Mouse (Mus musculus) erythroblast, embryonic 14.5 days (primary cell): ENCODE data around the gene Adi1. TPM values are rescaled to one million over a fixed set of nuclear protein-coding genes. Genes with fewer than 3 reads are reported as not detected.

ENCODE experiments used
- H3K27me3 ChIP-seq: 2 replicates; pipeline ENCODE4 v1.6.1; 2012; ENCODE audit warnings: inconsistent platforms; ENCODE audit not compliant: control insufficient read depth
- H3K36me3 ChIP-seq: 2 replicates; pipeline ENCODE4 v1.6.1; 2012; ENCODE audit warnings: mild to moderate bottlenecking, inconsistent platforms; ENCODE audit not compliant: control insufficient read depth
- H3K4me1 ChIP-seq: 2 replicates; pipeline ENCODE4 v1.6.1; 2012; ENCODE audit warnings: inconsistent platforms; ENCODE audit not compliant: control insufficient read depth
- H3K4me3 ChIP-seq: replicated peaks from 2 replicates; pipeline ENCODE3; 2012; ENCODE audit warnings: moderate library complexity, mild to moderate bottlenecking, inconsistent platforms
- H3K9me3 ChIP-seq: 2 replicates; pipeline ENCODE4 v1.6.1; 2012; ENCODE audit warnings: low read length, inconsistent platforms, mixed read lengths; ENCODE audit not compliant: control insufficient read depth
- GATA1 ChIP-seq: IDR thresholded peaks from 2 replicates; pipeline ENCODE4 v1.6.1; 2012; ENCODE audit warnings: low read length, inconsistent platforms, mixed read lengths
- TAL1 ChIP-seq: IDR thresholded peaks from 3 replicates; pipeline ENCODE4 v1.6.1; 2012; ENCODE audit warnings: low read length, inconsistent platforms, mixed read lengths
- polyA plus RNA-seq: library from polyadenylated mRNA; stranded (reverse); fragments of >175 nt; gene quantifications from 2 replicates; pipeline ENCODE4 v1.2.3, GENCODE M21; 2012

Adi1 gene
- polyA plus RNA-seq, 1 experiment = 0.11 TPM

DNA sequence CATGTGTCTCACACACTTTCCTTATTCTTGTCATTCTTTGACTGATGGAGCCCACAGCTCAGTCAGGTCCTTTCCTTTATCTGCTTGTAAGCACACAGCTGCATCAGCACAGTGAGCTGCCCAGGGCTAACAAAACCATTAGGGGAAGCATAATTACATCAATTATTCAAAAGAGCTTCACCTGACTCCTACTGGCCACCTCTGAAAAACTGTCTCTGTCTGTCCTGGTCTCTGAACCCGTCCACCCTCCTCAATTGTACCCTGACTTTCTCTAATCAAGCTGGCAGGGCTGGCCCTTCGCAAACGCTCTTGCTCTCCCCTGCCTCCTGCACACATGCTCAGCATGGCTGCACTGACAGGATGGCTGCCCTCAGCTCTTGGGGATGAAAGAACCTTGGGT is 49.3 kb downstream of the Adi1 start:
- TF ChIP-seq GATA1 = no peak
- no peak for TF ChIP-seq TAL1
- peaks cover 66% of the 10 kb centered on the region for H3K36me3 ChIP-seq

DNA sequence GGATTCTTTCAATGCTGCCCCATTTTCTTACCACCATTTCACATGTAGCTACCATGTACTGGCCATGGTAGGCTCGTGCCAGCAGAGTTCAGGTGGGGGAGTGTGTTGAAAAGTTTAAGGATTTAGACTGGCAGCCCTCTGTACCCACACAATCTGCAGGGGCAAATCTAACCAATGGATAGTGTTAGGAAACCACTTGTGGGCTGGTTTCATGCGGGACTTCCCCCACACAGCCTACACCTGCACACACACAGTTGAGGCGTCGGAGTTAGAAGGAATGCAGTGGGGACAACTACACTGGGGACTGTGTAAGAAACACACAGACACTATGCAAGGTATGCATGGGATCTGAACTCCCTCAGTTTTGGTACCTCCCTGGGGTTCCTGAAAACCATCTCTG is 51.2 kb downstream of the Adi1 start:
- TF ChIP-seq GATA1 = no peak
- no peak for TF ChIP-seq TAL1
- H3K36me3 ChIP-seq = peaks cover 59% of the 10 kb centered on the region
- H3K4me1 ChIP-seq = no peaks in the 10 kb centered on the region
- no peaks in the 10 kb centered on the region for H3K9me3 ChIP-seq
- H3K27me3 ChIP-seq = no peaks in the 10 kb centered on the region
- no peak overlapping the region for H3K4me3 ChIP-seq

More for the DNA sequence above, 49.3 kb downstream of the Adi1 start:
- H3K9me3 ChIP-seq = no peaks in the 10 kb centered on the region
- H3K27me3 ChIP-seq = no peaks in the 10 kb centered on the region
- no peaks in the 10 kb centered on the region for H3K4me1 ChIP-seq
- no peak overlapping the region for H3K4me3 ChIP-seq

DNA sequence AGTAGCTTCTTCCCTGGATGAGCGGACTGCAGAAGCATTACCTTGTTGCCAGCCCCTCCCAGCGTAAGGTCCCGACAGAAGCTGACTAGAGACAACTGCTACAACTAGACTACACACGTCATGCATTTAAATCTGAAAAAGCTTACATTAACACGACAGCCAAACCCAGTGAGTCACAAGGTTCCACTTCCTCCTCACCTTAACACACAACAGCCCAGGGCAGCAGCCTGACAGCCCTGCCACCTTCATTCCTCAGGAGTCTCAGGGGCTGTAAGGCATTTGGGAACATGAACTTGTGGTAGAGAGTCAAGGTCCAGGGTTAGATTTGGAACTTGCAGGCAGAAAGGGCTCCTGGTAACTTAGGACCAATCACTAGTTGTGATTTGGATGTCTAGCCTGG is 52.0 kb downstream of the Adi1 start:
- no peak for TF ChIP-seq TAL1
- TF ChIP-seq GATA1 = no peak
- H3K36me3 ChIP-seq = peaks cover 58% of the 10 kb centered on the region
- H3K4me3 ChIP-seq = no peak overlapping the region
- H3K9me3 ChIP-seq = no peaks in the 10 kb centered on the region
- no peaks in the 10 kb centered on the region for H3K4me1 ChIP-seq
- H3K27me3 ChIP-seq = no peaks in the 10 kb centered on the region

Other genes with a start within 250 kb of the Adi1 start
- gene Dcdc2c, start 122.8 kb upstream of the Adi1 start, polyA plus RNA-seq = 0.04 TPM in 1 of 2 replicates, not detected in the other
- not detected in 2 replicates for gene Allc, start 92.7 kb upstream of the Adi1 start, polyA plus RNA-seq
- 0.04 TPM in 1 of 2 replicates, not detected in the other for gene Colec11, start 51.9 kb upstream of the Adi1 start, polyA plus RNA-seq
- gene Rps7, start 39.3 kb upstream of the Adi1 start, polyA plus RNA-seq = 20.4 and 24.6 TPM in 2 replicates
- gene Rnaseh1, start 25.6 kb upstream of the Adi1 start, polyA plus RNA-seq = 0.33 and 0.76 TPM in 2 replicates
- gene Trappc12, start 75.2 kb downstream of the Adi1 start, polyA plus RNA-seq = 0.72 and 0.85 TPM in 2 replicates
- gene Eipr1, start 76.6 kb downstream of the Adi1 start, polyA plus RNA-seq = 4.5 and 4.6 TPM in 2 replicates